9 mouse cellular contexts compared by ENCODE assay signal in genomic region chr4:155121915-155122443, GRCm38 (mm10). TPM values are rescaled to one million over a fixed set of nuclear protein-coding genes. Genes with fewer than 3 reads are reported as not detected.
DNase-seq lines count a peak whose midpoint lies in the region; ATAC-seq lines count a peak whose summit lies in the region.
"Had no signal": no experiment of that assay in that cellular context is flagged by ENCODE, and none has a peak within 500 bp of the region (broad histone marks: within the 10 kb centered on the region; RNA-seq: fewer than 3 reads in every experiment).

No protein-coding gene starts in this region.

- DNase-seq in heart, postnatal 36 days, result no peak
- DNase-seq in embryonic facial prominence, embryonic 11.5 days (ENCODE audit: low spot score), result no peak
- DNase-seq in cerebellum, postnatal 10 days, result no peak
- DNase-seq in layer of hippocampus, adult 9-11 months, result no peak
- DNase-seq in gastrocnemius, adult 18-20 months (ENCODE audit: low spot score), result no peak
- DNase-seq: kidney, adult 18-20 months had no signal

- peak overlapping the region; percentile 85 for H3K27ac ChIP-seq in heart, embryonic 15.5 days
- peak overlapping the region; percentile 74 for H3K27ac ChIP-seq in embryonic facial prominence, embryonic 11.5 days (replicated peaks; ENCODE audit: low read depth, low read length)
- H3K27ac ChIP-seq in hindbrain, embryonic 12.5 days, result peak overlapping the region; percentile 84
- H3K27ac ChIP-seq in midbrain, embryonic 15.5 days, result peak overlapping the region; percentile 53; the same call in 1 of the 2 replicates

- 68% methylated on average over 6 of the region's 6 CpGs for WGBS in heart, embryonic 15.5 days
- WGBS in embryonic facial prominence, embryonic 11.5 days, result 89% methylated on average over 6 of the region's 6 CpGs
- 87% methylated on average over 6 of the region's 6 CpGs for WGBS in hindbrain, embryonic 12.5 days
- 81% methylated on average over 6 of the region's 6 CpGs for WGBS in midbrain, embryonic 15.5 days

- intact Hi-C loops in heart, postnatal 36 days (cut with DNase I), result no loop called here

- no peaks in the 10 kb centered on the region for H3K9me3 ChIP-seq in heart, embryonic 15.5 days (replicated peaks)
- no peaks in the 10 kb centered on the region for H3K9me3 ChIP-seq in embryonic facial prominence, embryonic 11.5 days (replicated peaks; ENCODE audit: control insufficient read depth, low read length)
- no peaks in the 10 kb centered on the region for H3K9me3 ChIP-seq in hindbrain, embryonic 12.5 days (replicated peaks)
- no peaks in the 10 kb centered on the region for H3K9me3 ChIP-seq in midbrain, embryonic 15.5 days

- peaks cover 69% of the 10 kb centered on the region for H3K4me1 ChIP-seq in heart, embryonic 15.5 days (replicated peaks)
- H3K4me1 ChIP-seq in embryonic facial prominence, embryonic 11.5 days (ENCODE audit: control insufficient read depth, insufficient read depth, low read length), result 0 out of 2 replicates have a peak, but pooled peaks cover 2% of the 10 kb centered on the region
- H3K4me1 ChIP-seq in hindbrain, embryonic 12.5 days, result peaks cover 46% of the 10 kb centered on the region
- H3K4me1 ChIP-seq in midbrain, embryonic 15.5 days, result peaks cover 22% of the 10 kb centered on the region

- H3K36me3 ChIP-seq in heart, embryonic 15.5 days, result no peaks in the 10 kb centered on the region
- no peaks in the 10 kb centered on the region for H3K36me3 ChIP-seq in embryonic facial prominence, embryonic 11.5 days (replicated peaks; ENCODE audit: control insufficient read depth, insufficient read depth, low read depth, low read length)
- H3K36me3 ChIP-seq in hindbrain, embryonic 12.5 days, result no peaks in the 10 kb centered on the region
- no peaks in the 10 kb centered on the region for H3K36me3 ChIP-seq in midbrain, embryonic 15.5 days (replicated peaks)

- no peaks in the 10 kb centered on the region for H3K27me3 ChIP-seq in heart, embryonic 15.5 days
- H3K27me3 ChIP-seq in embryonic facial prominence, embryonic 11.5 days (ENCODE audit: control insufficient read depth, insufficient read depth, low read length), result no peaks in the 10 kb centered on the region
- no peaks in the 10 kb centered on the region for H3K27me3 ChIP-seq in hindbrain, embryonic 12.5 days
- H3K27me3 ChIP-seq in midbrain, embryonic 15.5 days (replicated peaks), result no peaks in the 10 kb centered on the region

- no peak overlapping the region for H3K4me3 ChIP-seq in heart, embryonic 15.5 days
- no peak overlapping the region for H3K4me3 ChIP-seq in embryonic facial prominence, embryonic 11.5 days (ENCODE audit: low read depth, low read length)
- H3K4me3 ChIP-seq in hindbrain, embryonic 12.5 days, result no peak overlapping the region
- H3K4me3 ChIP-seq in midbrain, embryonic 15.5 days, result no peak overlapping the region

- peak overlapping the region; percentile 37; the same call in 1 of the 2 replicates for H3K4me2 ChIP-seq in heart, embryonic 15.5 days
- H3K4me2 ChIP-seq in embryonic facial prominence, embryonic 11.5 days (ENCODE audit: low read depth, low read length), result no peak overlapping the region
- H3K4me2 ChIP-seq in hindbrain, embryonic 12.5 days (replicated peaks), result no peak overlapping the region
- H3K4me2 ChIP-seq in midbrain, embryonic 15.5 days, result no peak overlapping the region

- H3K9ac ChIP-seq in heart, embryonic 15.5 days, result no peak overlapping the region
- H3K9ac ChIP-seq in embryonic facial prominence, embryonic 11.5 days (replicated peaks; ENCODE audit: low read length), result no peak overlapping the region
- H3K9ac ChIP-seq in hindbrain, embryonic 12.5 days, result peak overlapping the region; percentile 23; the same call in 1 of the 2 replicates
- no peak overlapping the region for H3K9ac ChIP-seq in midbrain, embryonic 15.5 days

- no peak for ATAC-seq in heart, embryonic 15.5 days (replicated peaks; ENCODE audit: insufficient number of reproducible peaks, insufficient read depth, low FRiP score, low read depth)
- ATAC-seq in embryonic facial prominence, embryonic 11.5 days (replicated peaks; ENCODE audit: insufficient number of reproducible peaks, low FRiP score, low TSS enrichment, low read depth), result peak; percentile 29
- 0 out of 2 replicates have a peak, but pooled peaks have one; percentile 4 for ATAC-seq in hindbrain, embryonic 12.5 days (ENCODE audit: low FRiP score)
- no peak for ATAC-seq in midbrain, embryonic 15.5 days (replicated peaks)

RNA-seq across cellular contexts. Expression of gene Morn1, which starts 35.6 kb away (rescaled TPM):
- 1.9 and 2.5 TPM in 2 replicates for polyA plus RNA-seq in heart, embryonic 15.5 days (2015; fragmentation: Nextera tagmentation; extraction: Ambion mirVana)
- total RNA-seq in heart, postnatal 36 days (2021), result 1 to 10 TPM in 1 of 2 experiments, under 1 TPM in 1; 0.89 to 1.7 TPM
- 3.3 and 3.5 TPM in 2 replicates for polyA plus RNA-seq in embryonic facial prominence, embryonic 11.5 days (2014; fragmentation: Nextera tagmentation; extraction: Ambion mirVana)
- polyA plus RNA-seq in hindbrain, embryonic 12.5 days (2016; fragmentation: Nextera tagmentation; extraction: Ambion mirVana), result 7.7 and 8.0 TPM in 2 replicates
- polyA plus RNA-seq in midbrain, embryonic 15.5 days (2015; fragmentation: Nextera tagmentation; extraction: Ambion mirVana), result 8.2 and 8.9 TPM in 2 replicates
- total RNA-seq in gastrocnemius, adult 18-20 months (2021), result 1 to 10 TPM in 1 of 2 experiments, under 1 TPM in 1; 1.00 to 1.9 TPM

RNA-seq across cellular contexts. Expression of gene Rer1, which starts 35.8 kb away (rescaled TPM):
- polyA plus RNA-seq in heart, embryonic 15.5 days (2015; fragmentation: Nextera tagmentation; extraction: Ambion mirVana), result 117 and 120 TPM in 2 replicates
- 10 to 100 TPM; 67.0 to 72.9 TPM for total RNA-seq in heart, postnatal 36 days (2021)
- 164 and 173 TPM in 2 replicates for polyA plus RNA-seq in embryonic facial prominence, embryonic 11.5 days (2014; fragmentation: Nextera tagmentation; extraction: Ambion mirVana)
- polyA plus RNA-seq in hindbrain, embryonic 12.5 days (2016; fragmentation: Nextera tagmentation; extraction: Ambion mirVana), result 130 and 137 TPM in 2 replicates
- polyA plus RNA-seq in midbrain, embryonic 15.5 days (2015; fragmentation: Nextera tagmentation; extraction: Ambion mirVana), result 111 and 115 TPM in 2 replicates
- 10 to 100 TPM; 53.0 to 58.0 TPM for total RNA-seq in gastrocnemius, adult 18-20 months (2021)

RNA-seq across cellular contexts. Expression of gene Pex10, which starts 55.2 kb away (rescaled TPM):
- 16.3 and 18.6 TPM in 2 replicates for polyA plus RNA-seq in heart, embryonic 15.5 days (2015; fragmentation: Nextera tagmentation; extraction: Ambion mirVana)
- total RNA-seq in heart, postnatal 36 days (2021), result 10 to 100 TPM; 19.4 to 23.1 TPM
- 7.3 and 7.4 TPM in 2 replicates for polyA plus RNA-seq in embryonic facial prominence, embryonic 11.5 days (2014; fragmentation: Nextera tagmentation; extraction: Ambion mirVana)
- polyA plus RNA-seq in hindbrain, embryonic 12.5 days (2016; fragmentation: Nextera tagmentation; extraction: Ambion mirVana), result 18.0 and 18.4 TPM in 2 replicates
- 21.9 and 22.7 TPM in 2 replicates for polyA plus RNA-seq in midbrain, embryonic 15.5 days (2015; fragmentation: Nextera tagmentation; extraction: Ambion mirVana)
- 10 to 100 TPM; 11.2 to 12.6 TPM for total RNA-seq in gastrocnemius, adult 18-20 months (2021)

Comparison
In these comparisons a context has a peak if more than half of its experiments do, and no peak if none do; other contexts are left out.
1. ATAC-seq: peak in embryonic facial prominence, embryonic 11.5 days (single experiment) and hindbrain, embryonic 12.5 days (single experiment); none in heart, embryonic 15.5 days (single experiment) and midbrain, embryonic 15.5 days (single experiment).
2. Peak in every context shown above with its lines, with median percentiles within 50 percentile points of each other: H3K27ac ChIP-seq.